Mouse (Mus musculus): ENCODE measurements around the gene Hace1.

Gene Hace1

GRCm38 (mm10) chr10:45706849-45707248 lies 129.2 kb downstream of the Hace1 start:
- no peak for DNase-seq (ENCODE audit: low spot score)

- no peak for DNase-seq (ENCODE audit: low spot score)
These were observed 133.2 kb downstream of the Hace1 start for GRCm38 (mm10) chr10:45710848-45711247.

- DNase-seq (ENCODE audit: low spot score), result no peak
These were observed 133.7 kb downstream of the Hace1 start for GRCm38 (mm10) chr10:45711348-45711747.

All from ovary, postnatal 10 days (tissue).